Mouse (Mus musculus) embryonic fibroblast, embryonic 13.5 days (primary cell): ENCODE measurements at regions not wholly inside any gene's neighbourhood (a gene's known extent, or its start where the extent isn't known, plus 50 kb on each side); places are given as distances from the start of the nearest gene placed in this dataset.

Experiments used
- CTCF ChIP-seq: IDR thresholded peaks from 2 replicates; pipeline ENCODE4 v1.5.1; 2011; ENCODE audit warnings: mild to moderate bottlenecking, control low read depth, low read length, moderate library complexity, borderline replicate concordance; ENCODE audit not compliant: insufficient read depth
- POLR2A ChIP-seq: IDR thresholded peaks from 2 replicates; pipeline ENCODE4 v1.6.1; 2011; ENCODE audit warnings: low read depth, mild to moderate bottlenecking, control low read depth, low read length, moderate library complexity

GRCm38 (mm10) chr8:26659381-26659780, 317.7 kb upstream of the Zfp703 start:
- no peak for TF ChIP-seq CTCF
- TF ChIP-seq POLR2A = no peak
